Mouse (Mus musculus): ENCODE measurements around the gene Sypl2. TPM values are rescaled to one million over a fixed set of nuclear protein-coding genes. Genes with fewer than 3 reads are reported as not detected.

The Sypl2 gene
- polyA plus RNA-seq, 1 experiment from 2014 or later, result 0.05 TPM

DNA sequence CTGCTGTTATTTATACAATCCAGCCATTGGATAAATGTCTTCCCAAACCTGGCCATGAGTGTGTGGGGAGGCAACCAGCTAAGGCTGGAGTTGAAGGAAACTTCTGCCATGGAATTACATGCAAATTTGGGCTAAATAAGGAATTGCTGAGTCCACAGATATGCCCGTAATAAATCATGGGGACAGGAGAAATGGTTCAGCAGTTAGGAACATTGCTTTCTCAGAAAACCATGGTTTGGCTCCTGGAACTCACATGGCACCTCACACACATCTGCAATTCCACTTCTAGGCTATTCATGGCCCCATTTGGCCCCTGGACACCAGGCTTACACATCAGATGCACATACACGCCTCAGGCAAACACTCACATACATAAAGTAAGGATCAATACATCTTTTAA is 1.1 kb upstream of the Sypl2 start:
- Histone ChIP-seq H3K9ac (ENCODE audit: low read depth, low read length) (no peak overlapping the region), H3K4me1 (replicated peaks; ENCODE audit: control insufficient read depth, insufficient read depth, low read length) (peaks cover 2% of the 10 kb centered on the region; the same call in 1 of the 2 replicates), H3K9me3 (ENCODE audit: control insufficient read depth, low read length) (no peaks in the 10 kb centered on the region), H3K36me3 (ENCODE audit: control insufficient read depth, insufficient read depth, low read length) (no peaks in the 10 kb centered on the region), H3K27me3 (replicated peaks; ENCODE audit: control insufficient read depth, insufficient read depth, low read length) (peaks cover 51% of the 10 kb centered on the region), H3K4me3 (ENCODE audit: low read depth, low read length) (no peak overlapping the region), H3K27ac (ENCODE audit: low read depth, low read length) (no peak overlapping the region), H3K4me2 (no peak overlapping the region)
- WGBS, result 72% methylated on average over 2 of the region's 2 CpGs
- DNase-seq (ENCODE audit: low spot score) (no peak), ATAC-seq (replicated peaks; ENCODE audit: low FRiP score) (no peak)

DNA sequence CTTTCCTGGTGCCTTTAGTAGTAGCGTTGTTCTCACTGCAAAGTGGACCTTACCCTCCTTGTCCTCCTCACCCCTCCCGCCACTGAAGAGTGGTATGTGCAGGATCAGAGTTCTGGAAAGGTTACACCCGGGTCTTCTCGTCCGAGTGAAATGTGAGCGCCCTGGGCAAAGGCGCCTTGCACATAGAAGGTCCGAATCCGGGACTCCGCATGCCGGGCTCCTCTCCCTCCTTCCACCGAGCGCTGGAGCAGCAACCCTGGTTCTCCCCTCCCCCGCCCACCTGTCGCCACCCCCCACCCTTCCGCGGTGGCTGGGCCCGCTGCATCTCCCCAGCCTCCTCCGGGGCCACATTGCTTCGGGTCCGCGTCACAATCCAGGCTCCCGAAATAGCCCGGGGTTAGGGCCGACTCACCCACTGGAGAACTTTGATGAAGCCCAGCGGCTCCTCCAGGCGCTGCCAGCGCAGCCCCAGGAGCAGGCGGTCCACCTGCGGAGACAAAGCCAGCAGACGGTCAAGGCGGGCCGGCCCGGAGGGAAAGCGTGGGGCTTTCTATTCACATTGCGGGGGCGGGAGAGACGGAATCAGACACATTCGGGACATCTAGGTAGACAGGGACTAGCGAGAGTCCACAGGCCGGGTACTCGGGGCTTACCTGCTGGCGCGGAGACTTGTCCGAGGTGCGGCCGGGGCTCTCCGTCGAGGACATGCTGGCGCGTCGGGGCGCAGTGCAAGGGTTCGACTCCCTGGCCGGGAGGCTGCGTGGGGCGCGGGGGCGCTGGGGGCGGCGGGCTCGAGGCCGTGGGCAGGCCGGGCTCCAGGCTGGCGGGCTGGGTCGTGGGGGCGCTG is 514 bp downstream of the Sypl2 start:
- H3K4me1 ChIP-seq (replicated peaks; ENCODE audit: control insufficient read depth, insufficient read depth, low read length), result peaks cover 2% of the 10 kb centered on the region; the same call in 1 of the 2 replicates
- H3K4me2 ChIP-seq, result peak overlapping the region; percentile 64
- no peak overlapping the region for H3K9ac ChIP-seq (ENCODE audit: low read depth, low read length)
- H3K4me3 ChIP-seq (ENCODE audit: low read depth, low read length), result peak overlapping the region; percentile 47
- no peaks in the 10 kb centered on the region for H3K9me3 ChIP-seq (ENCODE audit: control insufficient read depth, low read length)
- peaks cover 57% of the 10 kb centered on the region for H3K27me3 ChIP-seq (replicated peaks; ENCODE audit: control insufficient read depth, insufficient read depth, low read length)
- DNase-seq (ENCODE audit: low spot score), result no peak
- 4% methylated on average over 66 of the region's 67 CpGs for WGBS
- ATAC-seq (replicated peaks; ENCODE audit: low FRiP score), result no peak
- no peaks in the 10 kb centered on the region for H3K36me3 ChIP-seq (ENCODE audit: control insufficient read depth, insufficient read depth, low read length)
- H3K27ac ChIP-seq (ENCODE audit: low read depth, low read length), result no peak overlapping the region

DNA sequence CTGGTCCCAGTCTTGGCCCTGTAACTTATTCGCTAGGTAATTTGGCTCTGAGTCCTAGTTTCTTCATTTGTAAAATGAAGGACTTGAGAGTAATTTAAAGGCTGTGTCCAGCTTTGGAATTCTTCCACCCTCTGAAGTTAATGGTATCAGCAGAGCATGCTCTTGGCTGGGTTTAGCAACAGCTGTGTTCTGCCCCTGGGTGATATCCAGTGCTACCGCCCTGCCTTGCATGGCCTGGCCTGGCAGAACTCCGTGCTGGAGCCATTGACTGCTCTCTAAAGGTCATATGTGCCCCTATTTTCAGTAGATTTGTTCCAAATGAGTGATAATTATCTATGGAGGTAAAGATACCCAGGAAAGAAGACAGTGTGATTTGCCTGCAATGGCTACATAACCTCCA is 5.8 kb downstream of the Sypl2 start:
- peaks cover 40% of the 10 kb centered on the region for H3K27me3 ChIP-seq (replicated peaks; ENCODE audit: control insufficient read depth, insufficient read depth, low read length)
- 76% methylated on average over 3 of the region's 3 CpGs for WGBS

DNA sequence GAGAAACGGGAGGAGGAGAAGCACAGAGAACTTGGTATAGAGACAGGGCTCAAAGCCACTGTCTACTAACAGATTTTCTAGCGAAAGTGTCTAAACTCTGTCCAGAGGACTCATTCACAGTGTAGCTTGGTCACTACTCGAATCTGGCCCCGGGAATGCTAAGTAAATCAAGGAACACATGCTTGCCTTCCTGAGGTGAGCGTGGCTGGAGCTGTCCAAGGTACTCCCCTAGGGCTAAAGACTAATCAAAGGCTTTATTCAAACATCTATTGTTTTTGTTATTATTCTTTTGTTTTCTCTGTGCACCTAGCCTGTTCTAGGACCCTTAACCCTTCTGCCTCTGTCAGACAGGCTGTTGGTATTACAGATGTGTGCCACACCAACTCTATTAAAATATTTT is 11.7 kb downstream of the Sypl2 start:
- H3K9ac ChIP-seq (ENCODE audit: low read depth, low read length), result no peak overlapping the region
- no peak overlapping the region for H3K27ac ChIP-seq (ENCODE audit: low read depth, low read length)
- DNase-seq (ENCODE audit: low spot score), result no peak
- H3K4me2 ChIP-seq, result no peak overlapping the region
- 0 out of 2 replicates have a peak, but pooled peaks cover 3% of the 10 kb centered on the region for H3K4me1 ChIP-seq (replicated peaks; ENCODE audit: control insufficient read depth, insufficient read depth, low read length)
- WGBS, result 14% methylated on average over 5 of the region's 5 CpGs
- H3K27me3 ChIP-seq (replicated peaks; ENCODE audit: control insufficient read depth, insufficient read depth, low read length), result peaks cover 13% of the 10 kb centered on the region; the same call in 1 of the 2 replicates
- no peaks in the 10 kb centered on the region for H3K36me3 ChIP-seq (ENCODE audit: control insufficient read depth, insufficient read depth, low read length)
- no peak overlapping the region for H3K4me3 ChIP-seq (ENCODE audit: low read depth, low read length)
- no peaks in the 10 kb centered on the region for H3K9me3 ChIP-seq (ENCODE audit: control insufficient read depth, low read length)
- ATAC-seq (replicated peaks; ENCODE audit: low FRiP score), result no peak

More for the DNA sequence above, 5.8 kb downstream of the Sypl2 start:
- H3K4me2 ChIP-seq, result no peak overlapping the region
- ATAC-seq (replicated peaks; ENCODE audit: low FRiP score) (no peak), DNase-seq (ENCODE audit: low spot score) (no peak)
- H3K9me3 ChIP-seq (ENCODE audit: control insufficient read depth, low read length), result no peaks in the 10 kb centered on the region
- H3K27ac ChIP-seq (ENCODE audit: low read depth, low read length), result no peak overlapping the region
- no peaks in the 10 kb centered on the region for H3K36me3 ChIP-seq (ENCODE audit: control insufficient read depth, insufficient read depth, low read length)
- no peak overlapping the region for H3K9ac ChIP-seq (ENCODE audit: low read depth, low read length)
- no peak overlapping the region for H3K4me3 ChIP-seq (ENCODE audit: low read depth, low read length)
- no peaks in the 10 kb centered on the region for H3K4me1 ChIP-seq (replicated peaks; ENCODE audit: control insufficient read depth, insufficient read depth, low read length)

DNA sequence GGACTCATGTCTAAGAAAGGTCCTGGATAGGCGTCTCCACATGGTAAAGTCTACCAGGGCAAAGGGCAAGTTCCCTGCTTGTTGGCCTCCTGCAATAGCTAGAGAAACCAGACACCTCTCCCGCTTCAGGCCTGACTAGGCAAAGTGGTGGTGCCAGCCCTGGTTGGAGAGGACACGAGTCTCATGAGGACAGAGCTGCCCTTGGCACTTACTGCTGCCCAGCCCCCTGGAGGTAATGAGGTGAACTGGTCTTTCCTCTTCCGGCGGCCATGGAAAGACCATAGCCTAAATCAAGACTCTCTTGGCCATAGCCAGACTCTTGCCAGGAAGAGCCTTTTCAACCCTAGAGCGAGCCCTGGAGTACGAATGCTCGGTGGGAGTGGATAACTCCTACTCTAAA is 14.0 kb downstream of the Sypl2 start:
- no peak overlapping the region for H3K9ac ChIP-seq (ENCODE audit: low read depth, low read length)
- H3K27ac ChIP-seq (ENCODE audit: low read depth, low read length), result no peak overlapping the region
- ATAC-seq (replicated peaks; ENCODE audit: low FRiP score), result no peak
- peaks cover 16% of the 10 kb centered on the region for H3K4me1 ChIP-seq (replicated peaks; ENCODE audit: control insufficient read depth, insufficient read depth, low read length)
- H3K27me3 ChIP-seq (replicated peaks; ENCODE audit: control insufficient read depth, insufficient read depth, low read length), result peaks cover 8% of the 10 kb centered on the region; the same call in 1 of the 2 replicates
- no peak for DNase-seq (ENCODE audit: low spot score)
- H3K36me3 ChIP-seq (ENCODE audit: control insufficient read depth, insufficient read depth, low read length), result no peaks in the 10 kb centered on the region
- WGBS, result 80% methylated on average over 8 of the region's 8 CpGs
- no peak overlapping the region for H3K4me3 ChIP-seq (ENCODE audit: low read depth, low read length)
- no peak overlapping the region for H3K4me2 ChIP-seq
- H3K9me3 ChIP-seq (ENCODE audit: control insufficient read depth, low read length), result no peaks in the 10 kb centered on the region

DNA sequence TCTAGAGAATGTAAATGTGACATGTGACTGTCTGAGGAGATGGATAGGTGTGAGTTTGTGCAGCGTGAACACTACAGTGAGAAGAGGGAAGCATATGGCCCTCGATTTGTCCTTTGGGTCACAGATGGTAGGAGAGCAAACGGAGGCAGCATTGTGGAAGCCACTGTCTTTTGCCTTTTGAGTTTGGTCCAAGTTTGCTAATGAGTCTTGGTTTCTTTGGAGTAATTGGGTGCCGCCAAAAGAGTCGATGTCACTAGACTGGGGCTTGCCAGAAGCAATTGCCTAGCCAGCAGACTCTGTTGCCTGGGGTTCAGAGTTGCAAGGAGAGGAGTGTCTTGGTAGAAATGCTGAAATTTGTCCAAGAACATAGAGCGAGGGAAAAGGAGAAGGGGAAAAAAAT is 14.6 kb downstream of the Sypl2 start:
- Histone ChIP-seq H3K4me1 (replicated peaks; ENCODE audit: control insufficient read depth, insufficient read depth, low read length) (peaks cover 16% of the 10 kb centered on the region), H3K27me3 (replicated peaks; ENCODE audit: control insufficient read depth, insufficient read depth, low read length) (peaks cover 8% of the 10 kb centered on the region; the same call in 1 of the 2 replicates), H3K36me3 (ENCODE audit: control insufficient read depth, insufficient read depth, low read length) (no peaks in the 10 kb centered on the region; the same call in 1 of the 2 replicates), H3K27ac (ENCODE audit: low read depth, low read length) (no peak overlapping the region), H3K9me3 (ENCODE audit: control insufficient read depth, low read length) (no peaks in the 10 kb centered on the region), H3K4me2 (no peak overlapping the region), H3K4me3 (ENCODE audit: low read depth, low read length) (no peak overlapping the region), H3K9ac (ENCODE audit: low read depth, low read length) (no peak overlapping the region)
- no peak for ATAC-seq (replicated peaks; ENCODE audit: low FRiP score)
- no peak for DNase-seq (ENCODE audit: low spot score)
- WGBS, result 87% methylated on average over 6 of the region's 6 CpGs

DNA sequence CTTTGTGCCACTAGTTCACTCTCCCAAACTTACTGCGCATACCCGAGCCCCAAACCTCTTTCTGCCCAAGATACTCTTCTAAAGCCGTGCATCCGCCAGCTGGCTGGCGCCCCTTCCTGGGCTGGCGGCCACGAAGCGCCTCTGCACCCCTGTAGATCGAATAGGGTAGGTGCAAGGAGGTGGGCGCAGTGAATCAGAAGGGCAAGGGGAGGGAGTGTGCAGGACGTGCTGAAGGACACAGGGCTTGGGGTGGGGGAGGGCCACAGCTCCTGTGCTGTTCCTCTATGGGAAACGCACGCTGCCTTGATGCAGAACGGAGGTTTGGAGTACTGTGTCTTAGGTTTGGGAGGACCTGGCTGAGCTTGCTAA is 15.7 kb downstream of the Sypl2 start, which contains the start of gene Atxn7l2:
Atxn7l2 (minus strand) TSS at position 164 of the 369 bp plus-strand sequence.
- Histone ChIP-seq H3K9ac (ENCODE audit: low read depth, low read length) (peak within 1 kb of the TSS; percentile 75), H3K27ac (ENCODE audit: low read depth, low read length) (peak within 1 kb of the TSS; percentile 76), H3K9me3 (ENCODE audit: control insufficient read depth, low read length) (no peaks in the 10 kb centered on the region), H3K4me2 (peak within 1 kb of the TSS; percentile 89), H3K36me3 (ENCODE audit: control insufficient read depth, insufficient read depth, low read length) (peaks cover 8% of the 10 kb centered on the region), H3K4me1 (replicated peaks; ENCODE audit: control insufficient read depth, insufficient read depth, low read length) (peaks cover 16% of the 10 kb centered on the region), H3K27me3 (replicated peaks; ENCODE audit: control insufficient read depth, insufficient read depth, low read length) (peaks cover 4% of the 10 kb centered on the region; the same call in 1 of the 2 replicates), H3K4me3 (ENCODE audit: low read depth, low read length) (peak within 1 kb of the TSS; percentile 63)
- ATAC-seq (replicated peaks; ENCODE audit: low FRiP score), result peak; percentile 72
- DNase-seq (ENCODE audit: low spot score), result no peak
- under 1% methylated on average over 14 of the region's 14 CpGs for WGBS

DNA sequence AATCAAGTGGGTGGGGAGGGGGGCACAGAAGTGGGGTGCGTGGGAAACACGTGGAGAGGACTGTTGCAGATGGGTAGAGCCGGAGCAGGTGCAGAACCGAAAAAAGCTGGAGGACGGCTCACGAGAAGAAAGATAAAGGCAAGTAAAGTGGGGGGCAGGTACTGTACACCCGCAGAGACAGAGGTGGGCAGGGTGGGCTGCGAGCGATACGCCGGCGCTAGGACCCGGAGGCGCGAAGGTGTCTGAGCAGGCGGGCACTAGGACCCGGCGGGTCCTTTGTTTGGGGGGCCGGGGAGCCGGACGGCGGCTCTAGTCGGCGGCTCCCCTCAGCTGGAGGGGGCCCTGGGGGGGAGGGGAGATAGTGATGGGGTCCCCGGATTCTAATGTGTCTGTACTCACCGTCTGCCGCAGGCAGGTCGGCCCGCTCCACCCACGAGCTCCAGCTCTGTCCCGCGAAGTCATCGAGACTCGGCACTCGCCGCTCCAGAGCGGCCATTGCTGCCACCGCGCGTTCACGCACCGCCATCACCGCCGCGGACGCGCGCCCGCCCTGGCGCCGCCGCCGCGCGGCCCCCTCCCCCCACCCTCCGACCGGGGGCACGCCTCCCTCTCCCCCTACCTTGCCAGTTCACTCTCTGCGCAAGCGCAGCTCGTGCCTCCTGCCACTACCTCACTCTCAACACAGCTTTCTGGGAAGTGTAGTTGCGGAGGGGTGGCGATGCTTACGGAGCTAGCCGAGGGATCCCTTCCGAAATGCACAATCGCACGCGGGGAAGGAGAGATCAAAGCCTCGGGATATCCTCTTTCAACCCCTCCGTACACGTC is 16.3 kb downstream of the Sypl2 start:
- H3K9me3 ChIP-seq (ENCODE audit: control insufficient read depth, low read length), result no peaks in the 10 kb centered on the region
- DNase-seq (ENCODE audit: low spot score), result peak; percentile 95
- ATAC-seq (replicated peaks; ENCODE audit: low FRiP score), result peak; percentile 94
- peaks cover 4% of the 10 kb centered on the region; the same call in 1 of the 2 replicates for H3K27me3 ChIP-seq (replicated peaks; ENCODE audit: control insufficient read depth, insufficient read depth, low read length)
- H3K4me2 ChIP-seq, result peak overlapping the region; percentile 89
- H3K27ac ChIP-seq (ENCODE audit: low read depth, low read length), result peak overlapping the region; percentile 76
- under 1% methylated on average over 71 of the region's 72 CpGs for WGBS
- peak overlapping the region; percentile 63 for H3K4me3 ChIP-seq (ENCODE audit: low read depth, low read length)
- H3K4me1 ChIP-seq (replicated peaks; ENCODE audit: control insufficient read depth, insufficient read depth, low read length), result peaks cover 16% of the 10 kb centered on the region
- H3K9ac ChIP-seq (ENCODE audit: low read depth, low read length), result peak overlapping the region; percentile 75
- peaks cover 13% of the 10 kb centered on the region for H3K36me3 ChIP-seq (ENCODE audit: control insufficient read depth, insufficient read depth, low read length)
